Mouse (Mus musculus) R1 (cell line): ENCODE measurements around the gene Olfr424.

Experiments
- DNase-seq: peaks from one replicate; pipeline ENCODE4 v3.0.0-alpha.2; 2018; ENCODE audit warnings: low read depth, low spot score

Gene Olfr424

GRCm38 (mm10) chr1:174131217-174131616 is at the start of gene Olfr424:
TSS of gene Olfr424 (plus strand) at chr1:174131517.
- DNase-seq, result no peak

- no peak for DNase-seq
Measured at GRCm38 (mm10) chr1:174084031-174084430, 47.3 kb upstream of the Olfr424 start, which contains the start of gene Olfr429. TSS of gene Olfr429 (plus strand) at chr1:174084331.

- DNase-seq, result no peak
Measured at GRCm38 (mm10) chr1:174096591-174096990, 34.7 kb upstream of the Olfr424 start, which contains the start of gene Olfr427. TSS of gene Olfr427 (plus strand) at chr1:174096891.

- DNase-seq, result no peak
Measured at GRCm38 (mm10) chr1:174103735-174104134, 27.6 kb upstream of the Olfr424 start.

- no peak for DNase-seq
Measured at GRCm38 (mm10) chr1:174121062-174121461, 10.3 kb upstream of the Olfr424 start, which contains the start of gene Olfr231. TSS of gene Olfr231 (minus strand) at chr1:174121162.

- DNase-seq, result no peak
Measured at GRCm38 (mm10) chr1:174131999-174132398, 682 bp downstream of the Olfr424 start.

GRCm38 (mm10) chr1:174141384-174141783 is 10.1 kb downstream of the Olfr424 start:
- no peak for DNase-seq

GRCm38 (mm10) chr1:174146696-174147095 is 15.4 kb downstream of the Olfr424 start:
- no peak for DNase-seq

GRCm38 (mm10) chr1:174149289-174149688 is 18.0 kb downstream of the Olfr424 start:
- no peak for DNase-seq

- DNase-seq, result no peak
Measured at GRCm38 (mm10) chr1:174155333-174155732, 24.0 kb downstream of the Olfr424 start, which contains the start of gene Olfr420. TSS of gene Olfr420 (plus strand) at chr1:174155633.

- no peak for DNase-seq
Measured at GRCm38 (mm10) chr1:174157622-174158021, 26.3 kb downstream of the Olfr424 start.

GRCm38 (mm10) chr1:174158512-174158911 is 27.2 kb downstream of the Olfr424 start:
- no peak for DNase-seq

- no peak for DNase-seq
Measured at GRCm38 (mm10) chr1:174159095-174159494, 27.8 kb downstream of the Olfr424 start.

GRCm38 (mm10) chr1:174169024-174169423 is 37.7 kb downstream of the Olfr424 start:
- DNase-seq, result peak; percentile 67

GRCm38 (mm10) chr1:174170706-174171501 is 39.6 kb downstream of the Olfr424 start:
- no peak for DNase-seq

GRCm38 (mm10) chr1:174171537-174171936 is 40.2 kb downstream of the Olfr424 start:
- peak; percentile 17 for DNase-seq

- peak; percentile 90 for DNase-seq
Measured at GRCm38 (mm10) chr1:174172605-174173004, 41.3 kb downstream of the Olfr424 start, which contains the start of gene Spta1. TSS of gene Spta1 (plus strand) at chr1:174172776.
